Mouse (Mus musculus): ENCODE data around the gene Stat2. TPM values are rescaled to one million over a fixed set of nuclear protein-coding genes. Genes with fewer than 3 reads are reported as not detected.
"Not testable (repeated sequence)": the region's sequence is repeated elsewhere in the genome, so short reads cannot be mapped to it uniquely, and the experiment has no call there.

The Stat2 gene
- total and polyA plus RNA-seq, 2 experiments, result 17.6 to 46.6 TPM

DNA sequence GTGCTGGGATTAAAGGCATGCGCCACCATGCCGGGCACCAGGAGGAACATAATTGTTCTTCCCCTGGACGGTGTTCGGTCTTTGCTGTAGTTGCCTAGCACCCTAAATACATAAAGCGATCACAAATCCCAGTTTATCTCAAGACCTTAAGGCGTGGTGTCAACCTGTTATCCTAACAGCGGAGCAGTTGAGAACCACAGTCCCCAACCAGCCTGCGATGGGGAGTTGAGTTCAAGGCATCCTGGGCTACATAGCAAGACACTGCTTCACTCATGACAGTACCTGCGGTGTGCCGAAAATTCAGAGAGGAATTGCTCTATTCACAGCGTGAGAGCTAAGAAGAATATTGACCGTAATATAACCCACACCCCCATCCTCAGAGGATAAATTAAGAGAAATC, 51.3 kb downstream of the Stat2 start:
- Histone ChIP-seq H3K27ac (replicated peaks; ENCODE audit: insufficient read depth, low read depth, low read length) (no peak overlapping the region; the same call in 1 of the 2 replicates), H3K4me1 (ENCODE audit: control insufficient read depth, insufficient read depth, low read length) (peaks cover 8% of the 10 kb centered on the region), H3K4me3 (ENCODE audit: insufficient read depth, low read depth, low read length) (no peak overlapping the region), H3K36me3 (ENCODE audit: control insufficient read depth, insufficient read depth, low read length) (peaks cover 31% of the 10 kb centered on the region), H3K9ac (ENCODE audit: low read depth, low read length) (peak overlapping the region; percentile 52; the same call in 1 of the 2 replicates), H3K27me3 (ENCODE audit: control insufficient read depth, insufficient read depth, low read length) (no peaks in the 10 kb centered on the region), H3K79me2 (ENCODE audit: control insufficient read depth, insufficient read depth, low read length) (no peaks in the 10 kb centered on the region; the same call in 1 of the 2 replicates)
- 67% methylated on average over 12 of the region's 12 CpGs for WGBS
- TF ChIP-seq CTCF (IDR thresholded peaks at IDR 0.05; ENCODE audit: low read depth, low read length), result no peak
- no peak for TF ChIP-seq POLR2A (IDR thresholded peaks at IDR 0.05; ENCODE audit: extremely low read depth, insufficient read depth, low read length)
- DNase-seq (ENCODE audit: extremely low read depth, low read depth, low spot score), result no peak

DNA sequence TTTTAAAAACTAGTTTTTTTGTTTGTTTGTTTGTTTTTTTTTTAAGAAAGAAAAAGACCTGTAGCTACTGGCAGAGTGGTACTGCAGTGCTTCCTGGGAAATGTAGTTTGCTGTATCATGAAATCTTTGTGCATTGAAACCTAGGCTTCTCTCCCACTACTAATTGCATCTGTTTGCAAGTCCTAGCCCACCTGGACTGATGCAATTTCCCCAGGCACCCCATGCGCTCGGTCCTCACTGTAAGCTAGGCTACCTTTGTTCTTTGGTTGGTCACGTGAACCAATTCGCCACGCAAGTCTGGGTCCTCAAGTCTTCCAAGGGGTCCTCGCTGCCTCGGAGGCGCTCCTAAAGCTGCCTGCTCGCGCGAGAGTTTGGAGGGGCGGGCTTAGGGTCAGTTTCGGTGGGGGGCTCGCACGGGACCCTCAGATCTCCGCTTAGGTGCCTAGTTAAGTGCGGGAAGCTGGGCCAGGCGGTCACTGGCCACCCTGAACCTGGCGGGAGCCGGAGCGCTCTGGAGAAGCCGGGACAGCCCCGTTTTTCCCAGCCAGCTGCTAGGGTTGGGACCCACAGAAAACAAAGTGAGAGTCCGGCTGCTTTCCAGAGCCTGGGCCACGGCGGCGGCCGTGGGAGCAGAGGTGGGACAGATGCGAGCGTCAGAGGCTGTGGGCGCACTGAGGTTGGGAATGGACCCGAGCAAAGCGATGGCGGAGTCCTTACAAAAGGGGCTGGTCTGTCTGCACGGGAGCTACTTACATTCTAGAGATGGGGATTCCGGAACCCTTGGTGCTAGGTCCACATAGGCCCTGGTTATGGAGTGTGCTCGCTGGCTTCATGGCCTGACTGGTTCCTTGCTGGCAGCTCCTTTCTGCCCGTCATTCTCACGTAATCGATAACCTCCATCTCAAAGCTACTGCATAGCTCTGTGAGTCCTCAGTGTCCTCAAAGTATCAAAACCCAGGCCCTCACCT, 52.1 kb downstream of the Stat2 start, which contains the start of gene Cnpy2:
Gene Cnpy2 (plus strand): TSS at position 319 of the 968 bp plus-strand sequence.
- Histone ChIP-seq H3K36me3 (ENCODE audit: control insufficient read depth, insufficient read depth, low read length) (peaks cover 33% of the 10 kb centered on the region), H3K4me3 (ENCODE audit: insufficient read depth, low read depth, low read length) (peak within 1 kb of the TSS; percentile 91), H3K79me2 (ENCODE audit: control insufficient read depth, insufficient read depth, low read length) (no peaks in the 10 kb centered on the region; the same call in 1 of the 2 replicates), H3K4me1 (ENCODE audit: control insufficient read depth, insufficient read depth, low read length) (peaks cover 8% of the 10 kb centered on the region), H3K27me3 (ENCODE audit: control insufficient read depth, insufficient read depth, low read length) (no peaks in the 10 kb centered on the region), H3K27ac (replicated peaks; ENCODE audit: insufficient read depth, low read depth, low read length) (peak within 1 kb of the TSS; percentile 97), H3K9ac (ENCODE audit: low read depth, low read length) (peak within 1 kb of the TSS; percentile 91)
- DNase-seq (ENCODE audit: extremely low read depth, low read depth, low spot score), result peak; percentile 79
- TF ChIP-seq CTCF (IDR thresholded peaks at IDR 0.05; ENCODE audit: low read depth, low read length) (no peak), POLR2A (IDR thresholded peaks at IDR 0.05; ENCODE audit: extremely low read depth, insufficient read depth, low read length) (0 out of 2 replicates have a peak, but pooled peaks have one; percentile 42)
- WGBS, result under 1% methylated on average over 40 of the region's 40 CpGs

DNA sequence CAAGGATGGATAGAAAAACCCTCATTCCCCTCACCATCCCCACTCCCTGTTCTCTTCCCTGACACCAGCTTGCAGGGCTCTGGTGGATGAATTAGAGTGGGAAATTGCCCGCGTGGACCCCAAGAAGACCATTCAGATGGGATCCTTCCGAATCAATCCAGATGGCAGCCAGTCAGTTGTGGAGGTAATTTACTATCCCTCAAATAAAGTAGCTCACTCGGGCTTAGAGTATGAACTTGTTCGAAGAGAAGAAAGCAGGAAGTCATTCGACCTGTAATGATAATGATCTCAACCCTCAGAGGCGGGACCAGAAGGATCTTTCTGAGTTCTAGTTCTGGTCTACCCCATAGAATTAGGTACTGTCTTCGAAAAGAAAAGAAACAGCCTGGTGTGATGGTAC, 53.2 kb downstream of the Stat2 start:
- Histone ChIP-seq H3K4me3 (ENCODE audit: insufficient read depth, low read depth, low read length) (peak overlapping the region; percentile 91; the same call in 1 of the 2 replicates), H3K36me3 (ENCODE audit: control insufficient read depth, insufficient read depth, low read length) (peaks cover 29% of the 10 kb centered on the region), H3K79me2 (ENCODE audit: control insufficient read depth, insufficient read depth, low read length) (no peaks in the 10 kb centered on the region; the same call in 1 of the 2 replicates), H3K27ac (replicated peaks; ENCODE audit: insufficient read depth, low read depth, low read length) (peak overlapping the region; percentile 97), H3K27me3 (ENCODE audit: control insufficient read depth, insufficient read depth, low read length) (no peaks in the 10 kb centered on the region), H3K4me1 (ENCODE audit: control insufficient read depth, insufficient read depth, low read length) (peaks cover 8% of the 10 kb centered on the region), H3K9ac (ENCODE audit: low read depth, low read length) (peak overlapping the region; percentile 91)
- 65% methylated on average over 8 of the region's 8 CpGs for WGBS
- DNase-seq (ENCODE audit: extremely low read depth, low read depth, low spot score), result no peak
- TF ChIP-seq CTCF (IDR thresholded peaks at IDR 0.05; ENCODE audit: low read depth, low read length) (no peak), POLR2A (IDR thresholded peaks at IDR 0.05; ENCODE audit: extremely low read depth, insufficient read depth, low read length) (no peak)

DNA sequence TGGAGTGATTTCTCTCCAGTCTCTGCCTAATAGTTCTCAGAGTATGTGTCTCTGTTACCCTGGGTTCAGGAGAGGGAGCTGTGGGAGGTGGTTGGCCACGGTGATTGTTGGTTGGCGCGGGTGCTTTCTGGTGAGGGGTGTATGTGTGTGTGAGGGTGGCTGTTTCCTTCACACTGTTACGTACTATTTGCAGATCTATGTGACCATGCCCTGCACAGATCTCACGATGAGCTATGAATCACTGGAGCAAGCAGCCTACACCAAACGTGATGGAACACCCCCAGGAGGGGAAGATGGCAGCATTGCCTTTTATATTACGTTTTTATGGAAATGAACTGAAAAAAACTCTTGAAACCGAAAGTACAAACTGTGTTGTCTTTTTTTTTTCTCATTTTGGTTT, 56.5 kb downstream of the Stat2 start:
- no peak for TF ChIP-seq POLR2A (IDR thresholded peaks at IDR 0.05; ENCODE audit: extremely low read depth, insufficient read depth, low read length)
- no peak for TF ChIP-seq CTCF (IDR thresholded peaks at IDR 0.05; ENCODE audit: low read depth, low read length)
- H3K27me3 ChIP-seq (ENCODE audit: control insufficient read depth, insufficient read depth, low read length), result no peaks in the 10 kb centered on the region
- no peak overlapping the region for H3K27ac ChIP-seq (replicated peaks; ENCODE audit: insufficient read depth, low read depth, low read length)
- no peak overlapping the region for H3K9ac ChIP-seq (ENCODE audit: low read depth, low read length)
- H3K79me2 ChIP-seq (ENCODE audit: control insufficient read depth, insufficient read depth, low read length), result no peaks in the 10 kb centered on the region; the same call in 1 of the 2 replicates
- H3K4me3 ChIP-seq (ENCODE audit: insufficient read depth, low read depth, low read length), result no peak overlapping the region
- 95% methylated on average over 8 of the region's 8 CpGs for WGBS
- DNase-seq (ENCODE audit: extremely low read depth, low read depth, low spot score), result no peak
- H3K4me1 ChIP-seq (ENCODE audit: control insufficient read depth, insufficient read depth, low read length), result peaks cover 5% of the 10 kb centered on the region
- peaks cover 28% of the 10 kb centered on the region for H3K36me3 ChIP-seq (ENCODE audit: control insufficient read depth, insufficient read depth, low read length)

DNA sequence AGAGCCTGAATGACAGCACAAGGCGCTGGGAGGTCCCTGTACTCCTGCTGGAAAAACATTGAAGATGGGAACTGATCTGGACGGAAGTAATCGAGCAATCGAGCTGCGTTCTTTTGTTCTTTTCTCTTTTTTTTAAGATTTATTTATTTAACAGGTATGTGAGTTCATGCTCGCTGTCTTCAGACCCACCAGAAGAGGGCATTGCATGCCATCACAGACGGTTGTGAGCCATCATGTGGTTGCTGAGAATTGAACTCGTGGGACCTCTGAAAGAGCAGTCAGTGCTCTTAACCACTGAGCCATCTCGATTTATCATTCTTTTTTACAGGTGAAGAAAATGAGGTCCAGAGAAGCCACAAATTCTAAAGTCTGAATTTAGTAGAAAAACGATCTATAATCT, 57.3 kb downstream of the Stat2 start:
- Histone ChIP-seq H3K4me1 (ENCODE audit: control insufficient read depth, insufficient read depth, low read length) (peaks cover 5% of the 10 kb centered on the region), H3K27ac (replicated peaks; ENCODE audit: insufficient read depth, low read depth, low read length) (no peak overlapping the region), H3K36me3 (ENCODE audit: control insufficient read depth, insufficient read depth, low read length) (peaks cover 28% of the 10 kb centered on the region), H3K9ac (ENCODE audit: low read depth, low read length) (no peak overlapping the region), H3K27me3 (ENCODE audit: control insufficient read depth, insufficient read depth, low read length) (no peaks in the 10 kb centered on the region), H3K4me3 (ENCODE audit: insufficient read depth, low read depth, low read length) (no peak overlapping the region), H3K79me2 (ENCODE audit: control insufficient read depth, insufficient read depth, low read length) (no peaks in the 10 kb centered on the region; the same call in 1 of the 2 replicates)
- 90% methylated on average over 10 of the region's 10 CpGs for WGBS
- no peak for DNase-seq (ENCODE audit: extremely low read depth, low read depth, low spot score)
- TF ChIP-seq CTCF (IDR thresholded peaks at IDR 0.05; ENCODE audit: low read depth, low read length) (no peak), POLR2A (IDR thresholded peaks at IDR 0.05; ENCODE audit: extremely low read depth, insufficient read depth, low read length) (no peak)

DNA sequence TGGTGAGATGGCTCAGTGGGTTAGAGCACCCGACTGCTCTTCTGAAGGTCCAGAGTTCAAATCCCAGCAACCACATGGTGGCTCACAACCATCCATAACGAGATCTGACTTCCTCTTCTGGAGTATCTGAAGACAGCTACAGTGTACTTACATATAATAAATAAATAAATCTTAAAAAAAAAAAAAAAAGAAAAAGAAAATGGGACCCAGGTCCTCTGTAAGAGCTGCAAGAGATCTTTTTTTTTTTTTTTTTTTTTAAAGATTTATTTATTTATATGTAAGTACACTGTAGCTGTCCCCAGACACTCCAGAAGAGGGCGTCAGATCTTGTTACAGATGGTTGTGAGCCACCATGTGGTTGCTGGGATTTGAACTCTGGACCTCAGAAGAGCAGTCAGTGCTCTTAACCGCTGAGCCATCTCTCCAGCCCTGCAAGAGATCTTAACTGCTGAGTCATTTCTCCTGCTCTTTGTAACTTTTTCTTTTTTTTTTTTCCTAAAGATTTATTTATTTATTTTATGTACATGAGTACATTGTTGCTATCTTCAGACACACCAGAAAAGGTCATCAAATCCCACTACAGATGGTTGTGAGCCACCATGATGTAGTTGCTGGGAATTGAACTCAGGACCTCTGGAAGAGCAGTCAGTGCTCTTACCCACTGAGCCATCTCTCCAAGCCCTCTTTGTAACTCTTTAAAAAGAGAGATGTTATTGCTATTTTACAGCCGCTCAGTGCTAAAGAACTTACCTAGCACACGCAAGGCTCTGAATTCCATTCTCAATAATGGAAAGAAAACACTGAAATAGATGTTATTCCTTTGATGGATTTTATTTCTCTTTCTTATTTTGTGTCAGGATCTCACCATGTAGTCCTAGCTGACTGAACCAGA, 62.2 kb downstream of the Stat2 start:
- WGBS, result 78% methylated on average over 6 of the region's 6 CpGs
- H3K27ac ChIP-seq (replicated peaks; ENCODE audit: insufficient read depth, low read depth, low read length); H3K79me2 ChIP-seq (ENCODE audit: control insufficient read depth, insufficient read depth, low read length); H3K27me3 ChIP-seq (ENCODE audit: control insufficient read depth, insufficient read depth, low read length); H3K4me1 ChIP-seq (ENCODE audit: control insufficient read depth, insufficient read depth, low read length); H3K36me3 ChIP-seq (ENCODE audit: control insufficient read depth, insufficient read depth, low read length); DNase-seq (ENCODE audit: extremely low read depth, low read depth, low spot score); H3K9ac ChIP-seq (ENCODE audit: low read depth, low read length); H3K4me3 ChIP-seq (ENCODE audit: insufficient read depth, low read depth, low read length): not testable (repeated sequence)

Measured in liver, adult 2 months (tissue).